Mouse (Mus musculus): ENCODE data around the gene Asxl2. TPM values are rescaled to one million over a fixed set of nuclear protein-coding genes. Genes with fewer than 3 reads are reported as not detected.
A peak's percentile ranks its signal among the peaks of the same experiment; 100 is the strongest.
"Not testable (repeated sequence)": the region's sequence is repeated elsewhere in the genome, so short reads cannot be mapped to it uniquely, and the experiment has no call there.

Asxl2 gene
- polyA plus RNA-seq, 1 experiment from 2014 or later, result 19.2 TPM

DNA sequence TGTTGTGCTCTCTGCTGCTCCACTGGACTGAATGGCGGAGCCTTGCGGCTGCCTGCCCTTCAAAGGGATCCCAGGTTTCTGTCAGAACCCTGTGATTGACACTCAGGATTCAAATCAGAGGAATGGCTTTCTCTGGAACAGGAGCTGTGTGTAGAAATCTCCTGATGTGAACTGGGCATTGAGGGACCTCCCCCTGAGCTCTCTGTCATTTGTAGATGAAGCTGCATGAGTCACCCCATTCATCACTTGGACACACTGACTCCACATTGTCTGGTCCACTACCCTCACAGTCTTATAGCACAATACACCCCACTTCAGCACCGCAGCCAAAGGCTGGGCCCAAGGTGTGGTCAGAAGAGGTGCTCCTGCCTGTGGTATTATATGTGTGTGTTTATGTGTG, 21.0 kb upstream of the Asxl2 start:
- ATAC-seq (ENCODE audit: low FRiP score); H3K27ac ChIP-seq; H3K27me3 ChIP-seq; H3K9me3 ChIP-seq (replicated peaks); H3K4me1 ChIP-seq; H3K4me3 ChIP-seq; H3K4me2 ChIP-seq (replicated peaks); H3K9ac ChIP-seq: not testable (repeated sequence)
- peaks cover 54% of the 10 kb centered on the region for H3K36me3 ChIP-seq
- 55% methylated on average over 3 of the region's 3 CpGs for WGBS

DNA sequence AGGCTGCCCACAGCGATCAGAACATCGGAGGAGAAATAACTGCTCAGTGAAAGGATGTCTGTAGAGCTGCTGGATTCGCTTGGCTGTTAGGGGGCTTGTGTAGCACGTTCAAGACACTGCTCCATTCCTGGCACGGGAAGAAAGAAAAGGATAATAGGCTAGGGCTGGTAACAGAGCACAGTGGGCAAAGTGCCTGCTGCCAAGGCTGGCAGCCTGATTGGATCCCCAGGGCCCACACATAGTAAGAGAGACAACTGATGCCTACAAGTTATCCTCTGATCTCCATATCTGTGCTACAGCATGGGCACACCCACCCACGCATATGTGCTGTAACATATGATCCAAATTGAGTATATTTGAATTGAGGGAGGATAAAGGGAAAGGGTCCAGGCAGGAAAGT, 20.1 kb upstream of the Asxl2 start:
- Histone ChIP-seq H3K4me3 (no peak overlapping the region), H3K9ac (no peak overlapping the region), H3K4me1 (no peaks in the 10 kb centered on the region), H3K27me3 (no peaks in the 10 kb centered on the region), H3K9me3 (replicated peaks) (no peaks in the 10 kb centered on the region), H3K4me2 (replicated peaks) (no peak overlapping the region), H3K27ac (no peak overlapping the region), H3K36me3 (peaks cover 45% of the 10 kb centered on the region)
- ATAC-seq (ENCODE audit: low FRiP score), result no peak
- 89% methylated on average over 6 of the region's 6 CpGs for whole genome bisulfite sequencing

DNA sequence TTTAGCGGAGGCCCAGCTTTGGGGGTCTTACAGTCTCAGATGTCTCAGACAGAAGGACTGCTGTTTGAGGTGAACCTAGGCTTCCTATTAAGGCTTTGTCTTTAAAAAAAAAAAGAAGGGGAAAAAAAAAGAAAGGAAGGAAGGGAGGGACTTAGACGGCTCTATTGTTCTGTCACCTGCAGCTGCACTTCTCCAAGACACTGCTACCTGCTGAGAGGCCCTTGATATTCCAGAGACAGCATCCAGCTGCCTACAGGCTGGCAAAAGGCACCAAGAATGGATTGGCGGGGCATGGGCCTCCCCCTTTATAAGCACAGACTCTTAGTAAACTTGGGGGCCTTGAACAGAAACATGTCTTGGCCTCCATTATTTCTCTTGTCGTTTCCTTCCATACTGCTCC, 11.7 kb upstream of the Asxl2 start:
- H3K9me3 ChIP-seq (replicated peaks), result no peaks in the 10 kb centered on the region
- no peak overlapping the region for H3K4me3 ChIP-seq
- no peak overlapping the region for H3K27ac ChIP-seq
- H3K4me2 ChIP-seq (replicated peaks), result no peak overlapping the region
- no peak for ATAC-seq (ENCODE audit: low FRiP score)
- H3K27me3 ChIP-seq, result no peaks in the 10 kb centered on the region
- WGBS, result 90% methylated on average over 4 of the region's 4 CpGs
- H3K4me1 ChIP-seq, result no peaks in the 10 kb centered on the region
- no peak overlapping the region for H3K9ac ChIP-seq
- H3K36me3 ChIP-seq, result peaks cover 15% of the 10 kb centered on the region

- Histone ChIP-seq H3K9ac (no peak overlapping the region), H3K27me3 (no peaks in the 10 kb centered on the region), H3K4me2 (replicated peaks) (no peak overlapping the region), H3K36me3 (peaks cover 27% of the 10 kb centered on the region), H3K4me3 (no peak overlapping the region), H3K27ac (no peak overlapping the region), H3K9me3 (replicated peaks) (no peaks in the 10 kb centered on the region), H3K4me1 (no peaks in the 10 kb centered on the region)
- WGBS, result 92% methylated on average over 3 of the region's 3 CpGs
- no peak for ATAC-seq (ENCODE audit: low FRiP score)
Measured at GRCm38 (mm10) chr12:3418761-3419160, 7.9 kb upstream of the Asxl2 start.

DNA sequence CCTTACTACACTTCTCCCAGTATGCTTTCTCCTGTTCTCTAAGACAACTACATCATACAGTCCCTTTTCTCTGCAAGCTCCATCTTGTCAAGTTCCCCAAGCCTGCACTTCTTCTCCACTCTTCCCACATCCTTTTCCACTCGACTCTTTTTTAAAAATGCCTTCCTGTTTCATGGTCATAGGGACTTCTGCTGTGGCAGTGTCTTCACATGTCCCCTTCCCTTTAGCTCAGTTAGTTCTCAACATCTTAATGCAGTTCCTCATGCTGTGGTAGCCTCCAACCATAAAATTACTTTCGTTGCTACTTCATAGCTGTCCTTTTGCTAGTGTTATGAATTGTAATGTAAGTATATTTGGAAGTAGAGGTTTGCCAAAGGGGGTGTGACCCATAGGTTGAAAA, 6.1 kb upstream of the Asxl2 start:
- no peak overlapping the region for H3K4me2 ChIP-seq (replicated peaks)
- H3K4me3 ChIP-seq, result no peak overlapping the region
- ATAC-seq (ENCODE audit: low FRiP score), result no peak
- peaks cover 8% of the 10 kb centered on the region for H3K4me1 ChIP-seq
- peaks cover 20% of the 10 kb centered on the region for H3K36me3 ChIP-seq
- H3K9me3 ChIP-seq (replicated peaks), result no peaks in the 10 kb centered on the region
- no peak overlapping the region for H3K27ac ChIP-seq
- H3K9ac ChIP-seq, result no peak overlapping the region
- H3K27me3 ChIP-seq, result no peaks in the 10 kb centered on the region
- WGBS, result 84% methylated on average over 2 of the region's 2 CpGs

GRCm38 (mm10) chr12:3422786-3423185, 3.9 kb upstream of the Asxl2 start:
- H3K4me2 ChIP-seq (replicated peaks), result no peak overlapping the region
- ATAC-seq (ENCODE audit: low FRiP score), result no peak

DNA sequence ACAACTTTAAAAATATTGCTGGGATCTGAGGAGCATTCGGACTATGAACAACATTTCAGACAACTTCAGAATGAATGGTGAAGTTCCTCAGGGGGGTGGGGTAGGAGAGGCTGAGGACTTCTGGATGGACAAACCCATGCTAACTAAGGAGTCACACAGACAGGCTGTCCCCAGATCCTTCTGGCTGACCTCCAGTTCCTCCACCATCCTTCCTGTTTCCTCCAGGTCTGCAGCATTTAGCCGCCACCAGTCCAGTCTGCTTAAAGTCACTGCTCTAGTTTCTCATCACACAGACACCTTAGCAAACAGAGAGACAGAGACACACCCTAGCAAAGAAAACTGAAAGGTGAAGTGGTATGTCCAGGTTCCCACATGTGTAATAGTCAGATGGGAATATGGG, 2.5 kb upstream of the Asxl2 start:
- H3K9me3 ChIP-seq (replicated peaks), result no peaks in the 10 kb centered on the region
- H3K27ac ChIP-seq, result no peak overlapping the region
- no peak overlapping the region for H3K4me2 ChIP-seq (replicated peaks)
- H3K4me3 ChIP-seq, result no peak overlapping the region
- 89% methylated on average over 2 of the region's 2 CpGs for WGBS
- ATAC-seq (ENCODE audit: low FRiP score), result no peak
- H3K4me1 ChIP-seq, result peaks cover 16% of the 10 kb centered on the region
- no peaks in the 10 kb centered on the region for H3K27me3 ChIP-seq
- H3K36me3 ChIP-seq, result peaks cover 12% of the 10 kb centered on the region
- H3K9ac ChIP-seq, result no peak overlapping the region

More at GRCm38 (mm10) chr12:3422786-3423185, 3.9 kb upstream of the Asxl2 start:
- Histone ChIP-seq H3K9me3 (replicated peaks) (no peaks in the 10 kb centered on the region), H3K4me3 (no peak overlapping the region), H3K4me1 (peaks cover 10% of the 10 kb centered on the region), H3K27ac (no peak overlapping the region), H3K9ac (no peak overlapping the region), H3K36me3 (peaks cover 12% of the 10 kb centered on the region), H3K27me3 (no peaks in the 10 kb centered on the region)
- WGBS, result 90% methylated on average over 1 of the region's 1 CpGs

GRCm38 (mm10) chr12:3425375-3426341, 999 bp upstream of the Asxl2 start:
- H3K4me2 ChIP-seq (replicated peaks), result peak overlapping the region; percentile 63
- H3K9ac ChIP-seq, result peak overlapping the region; percentile 54
- H3K4me3 ChIP-seq, result peak overlapping the region; percentile 91
- H3K27me3 ChIP-seq, result no peaks in the 10 kb centered on the region
- H3K4me1 ChIP-seq, result peaks cover 16% of the 10 kb centered on the region
- peak; percentile 56 for ATAC-seq (ENCODE audit: low FRiP score)
- 47% methylated on average over 15 of the region's 15 CpGs for WGBS
- peaks cover 12% of the 10 kb centered on the region for H3K36me3 ChIP-seq
- no peaks in the 10 kb centered on the region for H3K9me3 ChIP-seq (replicated peaks)
- H3K27ac ChIP-seq, result peak overlapping the region; percentile 96

DNA sequence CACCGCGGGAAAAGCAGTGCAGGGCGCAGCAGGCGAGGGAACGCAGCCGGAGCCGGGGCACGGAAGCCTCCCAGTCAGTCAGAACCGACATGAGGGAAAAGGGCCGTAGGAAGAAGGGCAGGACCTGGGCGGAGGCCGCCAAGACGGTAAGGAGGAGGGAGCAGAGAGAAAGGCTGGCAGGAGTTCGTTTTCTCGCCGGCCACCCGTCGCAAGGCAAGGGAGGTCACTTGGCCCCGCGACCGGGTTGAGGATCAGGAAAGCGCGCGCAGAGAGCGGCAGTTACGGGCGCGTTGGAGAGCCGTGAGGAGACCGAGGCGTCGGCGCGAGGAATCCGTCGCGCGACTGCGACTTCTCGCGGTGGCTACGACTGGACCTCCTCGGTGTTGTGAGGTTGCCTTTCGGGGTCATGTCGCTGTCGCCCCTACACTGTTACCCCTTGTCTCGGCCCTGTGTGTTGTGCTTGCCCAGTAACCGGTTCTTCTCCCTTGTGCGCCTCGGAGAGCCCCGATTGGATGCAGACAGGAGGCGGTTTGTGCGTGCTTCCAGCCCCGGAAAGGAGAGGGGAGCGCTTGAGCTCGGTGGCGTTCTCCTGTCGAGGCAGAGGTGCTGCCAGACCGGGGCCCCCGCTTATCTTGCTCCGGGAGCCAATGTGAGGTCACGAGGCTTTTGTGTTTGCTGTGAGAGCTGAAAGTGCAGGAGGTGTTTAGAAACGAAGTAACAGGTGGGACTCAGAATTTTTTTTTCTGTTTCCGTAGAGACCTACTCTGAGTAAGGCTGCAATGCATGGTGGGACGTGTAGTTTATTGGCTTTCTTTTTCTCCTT, 621 bp downstream of the Asxl2 start:
- H3K9me3 ChIP-seq (replicated peaks), result no peaks in the 10 kb centered on the region
- peak; percentile 71 for ATAC-seq (ENCODE audit: low FRiP score)
- peak overlapping the region; percentile 63 for H3K4me2 ChIP-seq (replicated peaks)
- H3K9ac ChIP-seq, result peak overlapping the region; percentile 91
- H3K27ac ChIP-seq, result peak overlapping the region; percentile 96
- no peaks in the 10 kb centered on the region for H3K27me3 ChIP-seq
- peaks cover 20% of the 10 kb centered on the region for H3K4me1 ChIP-seq
- 0% methylated on average over 63 of the region's 65 CpGs for WGBS
- H3K36me3 ChIP-seq, result peaks cover 8% of the 10 kb centered on the region
- H3K4me3 ChIP-seq, result peak overlapping the region; percentile 91

DNA sequence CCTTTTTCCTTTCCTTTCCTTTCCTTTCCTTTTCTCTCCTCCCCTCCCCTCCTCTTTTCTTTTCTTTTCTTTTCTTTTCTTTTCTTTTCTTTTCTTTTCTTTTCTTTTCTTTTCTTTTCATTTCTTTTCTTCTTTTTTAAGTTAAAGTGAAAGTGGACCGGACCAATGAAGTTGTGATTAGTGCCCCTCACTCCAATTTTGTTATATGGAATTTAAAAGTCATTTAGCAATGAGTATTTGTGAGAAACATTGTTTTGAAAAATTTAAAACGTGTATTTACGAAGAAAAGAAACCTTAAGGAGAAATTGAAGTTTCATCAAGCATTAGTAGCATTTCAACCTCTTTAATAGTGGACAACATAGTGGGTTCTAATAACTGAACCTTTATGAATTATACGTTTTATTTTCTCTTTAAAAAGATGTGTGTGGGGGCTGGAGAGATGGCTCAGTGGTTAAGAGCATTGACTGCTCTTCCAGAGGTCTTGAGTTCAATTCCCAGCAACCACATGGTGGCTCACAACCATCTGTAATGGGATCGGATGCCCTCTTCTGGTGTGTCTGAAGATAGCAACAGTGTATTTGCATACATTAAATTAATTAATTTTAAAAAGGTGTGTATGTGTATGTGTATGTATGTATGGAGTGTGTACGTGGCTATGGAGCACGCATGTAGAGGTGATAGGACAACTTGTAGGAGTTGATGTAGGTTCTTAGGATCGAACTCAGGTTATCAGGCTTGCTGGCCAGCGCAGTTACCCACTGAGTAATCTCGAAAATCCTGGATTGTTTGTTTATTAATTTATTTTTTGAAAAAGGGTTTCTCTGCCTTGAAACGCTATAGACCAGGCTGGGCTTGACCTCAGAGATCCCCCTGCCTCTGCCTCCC, 1.5 kb downstream of the Asxl2 start:
- Histone ChIP-seq H3K4me3 (peak overlapping the region; percentile 91), H3K4me1 (peaks cover 20% of the 10 kb centered on the region), H3K27ac (no peak overlapping the region), H3K36me3 (no peaks in the 10 kb centered on the region), H3K9ac (no peak overlapping the region), H3K4me2 (replicated peaks) (peak overlapping the region; percentile 63), H3K27me3 (no peaks in the 10 kb centered on the region), H3K9me3 (replicated peaks) (no peaks in the 10 kb centered on the region)
- ATAC-seq (ENCODE audit: low FRiP score), result no peak
- 69% methylated on average over 11 of the region's 11 CpGs for WGBS

DNA sequence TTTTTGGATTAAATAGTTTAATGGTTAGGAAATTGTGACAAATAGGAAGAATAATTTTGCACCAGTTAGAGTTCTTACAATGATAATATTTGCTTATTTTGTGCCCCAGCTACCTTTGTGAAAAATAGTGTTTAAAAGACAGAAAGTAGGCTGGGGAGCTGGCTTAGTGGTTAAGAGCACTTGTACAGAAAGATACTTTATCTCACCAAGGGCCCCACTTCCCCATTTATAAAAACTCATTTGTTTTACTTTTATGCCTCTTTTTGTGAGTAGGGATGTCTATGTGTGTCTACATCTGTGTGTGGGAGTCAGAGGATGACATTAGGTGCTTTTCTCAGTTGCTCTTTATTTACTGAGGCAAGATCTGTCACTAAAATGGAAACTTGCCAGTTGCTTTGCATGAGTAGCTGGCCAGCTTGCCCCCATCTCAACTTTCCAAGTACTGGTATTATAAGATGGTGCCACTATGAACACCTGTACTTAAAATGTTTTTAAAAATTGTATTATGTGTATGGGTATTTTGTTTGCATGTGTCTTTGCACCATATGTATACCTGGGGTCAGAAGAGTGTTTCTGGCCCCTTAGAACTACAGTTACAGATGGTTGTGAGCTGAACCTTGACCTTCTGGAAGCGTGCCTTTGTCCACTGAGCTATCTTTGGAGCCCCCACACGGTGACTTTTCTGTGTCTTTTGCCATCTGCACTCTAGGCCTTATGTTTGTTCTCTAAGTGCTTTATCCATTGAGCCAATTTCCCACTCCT, 3.2 kb downstream of the Asxl2 start:
- no peak overlapping the region for H3K4me2 ChIP-seq (replicated peaks)
- H3K9ac ChIP-seq, result no peak overlapping the region
- no peaks in the 10 kb centered on the region for H3K9me3 ChIP-seq (replicated peaks)
- WGBS, result 87% methylated on average over 2 of the region's 2 CpGs
- H3K4me1 ChIP-seq, result peaks cover 19% of the 10 kb centered on the region
- ATAC-seq (ENCODE audit: low FRiP score), result no peak
- no peak overlapping the region for H3K27ac ChIP-seq
- no peak overlapping the region for H3K4me3 ChIP-seq
- H3K36me3 ChIP-seq, result no peaks in the 10 kb centered on the region
- no peaks in the 10 kb centered on the region for H3K27me3 ChIP-seq

All from hindbrain, embryonic 12.5 days (tissue).